Mouse (Mus musculus) erythroblast, embryonic 14.5 days (primary cell): Measurements from ENCODE around the gene Zwint. TPM values are rescaled to one million over a fixed set of nuclear protein-coding genes. Genes with fewer than 3 reads are reported as not detected.

ENCODE experiments used
- H3K27me3 ChIP-seq: 2 replicates; pipeline ENCODE4 v1.6.1; 2012; ENCODE audit warnings: inconsistent platforms; ENCODE audit not compliant: control insufficient read depth
- H3K36me3 ChIP-seq: 2 replicates; pipeline ENCODE4 v1.6.1; 2012; ENCODE audit warnings: mild to moderate bottlenecking, inconsistent platforms; ENCODE audit not compliant: control insufficient read depth
- H3K4me1 ChIP-seq: 2 replicates; pipeline ENCODE4 v1.6.1; 2012; ENCODE audit warnings: inconsistent platforms; ENCODE audit not compliant: control insufficient read depth
- H3K4me3 ChIP-seq: replicated peaks from 2 replicates; pipeline ENCODE3; 2012; ENCODE audit warnings: moderate library complexity, mild to moderate bottlenecking, inconsistent platforms
- H3K9me3 ChIP-seq: 2 replicates; pipeline ENCODE4 v1.6.1; 2012; ENCODE audit warnings: low read length, inconsistent platforms, mixed read lengths; ENCODE audit not compliant: control insufficient read depth
- GATA1 ChIP-seq: IDR thresholded peaks from 2 replicates; pipeline ENCODE4 v1.6.1; 2012; ENCODE audit warnings: low read length, inconsistent platforms, mixed read lengths
- TAL1 ChIP-seq: IDR thresholded peaks from 3 replicates; pipeline ENCODE4 v1.6.1; 2012; ENCODE audit warnings: low read length, inconsistent platforms, mixed read lengths
- polyA plus RNA-seq: library from polyadenylated mRNA; stranded (reverse); fragments of >175 nt; gene quantifications from 2 replicates; pipeline ENCODE4 v1.2.3, GENCODE M21; 2012

Zwint gene
- 2.0 and 2.2 TPM in 2 replicates for polyA plus RNA-seq

DNA sequence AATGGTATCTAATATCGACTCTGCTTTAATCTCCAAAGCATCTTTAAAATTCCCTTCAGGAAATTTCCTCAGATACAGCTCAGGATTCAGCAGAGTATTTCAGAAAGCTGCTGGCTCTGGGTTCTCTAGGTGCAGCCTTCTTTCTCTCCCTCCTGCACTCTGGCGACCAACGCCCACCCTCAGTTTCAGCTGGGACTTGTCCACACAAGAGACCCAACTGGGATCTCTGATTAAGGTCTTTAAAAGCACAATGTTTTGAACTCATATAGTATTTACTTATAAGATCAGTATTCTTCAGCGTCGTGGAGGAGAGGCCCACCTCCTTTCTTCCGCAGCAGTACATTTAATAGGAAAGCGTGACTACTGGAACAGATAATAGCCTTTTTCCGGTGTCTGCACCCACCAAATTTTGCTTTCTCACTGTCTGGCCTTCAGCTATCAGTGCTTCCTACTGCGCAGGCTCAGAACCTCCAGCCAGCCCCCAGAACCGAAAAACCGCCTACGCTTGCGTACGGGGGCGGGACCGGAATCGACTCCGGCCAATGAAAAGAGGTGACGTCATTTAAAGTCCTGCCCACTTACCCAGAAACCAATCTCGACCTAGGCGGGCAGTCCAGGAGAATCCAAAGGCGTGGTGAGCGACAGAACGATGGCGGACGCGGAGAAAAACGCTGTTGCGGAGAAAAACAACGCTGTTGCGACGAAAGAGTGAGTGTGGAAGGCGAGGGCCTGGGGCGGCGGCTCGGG, at the start of gene Zwint:
Zwint (plus strand) TSS at position 576 of the 747 bp plus-strand sequence.
- Histone ChIP-seq H3K4me1 (peaks cover 28% of the 10 kb centered on the region), H3K9me3 (no peaks in the 10 kb centered on the region), H3K36me3 (peaks cover 38% of the 10 kb centered on the region), H3K27me3 (no peaks in the 10 kb centered on the region; the same call in 1 of the 2 replicates), H3K4me3 (peak within 1 kb of the TSS; percentile 92)
- TF ChIP-seq TAL1 (no peak), GATA1 (peak; percentile 47)

DNA sequence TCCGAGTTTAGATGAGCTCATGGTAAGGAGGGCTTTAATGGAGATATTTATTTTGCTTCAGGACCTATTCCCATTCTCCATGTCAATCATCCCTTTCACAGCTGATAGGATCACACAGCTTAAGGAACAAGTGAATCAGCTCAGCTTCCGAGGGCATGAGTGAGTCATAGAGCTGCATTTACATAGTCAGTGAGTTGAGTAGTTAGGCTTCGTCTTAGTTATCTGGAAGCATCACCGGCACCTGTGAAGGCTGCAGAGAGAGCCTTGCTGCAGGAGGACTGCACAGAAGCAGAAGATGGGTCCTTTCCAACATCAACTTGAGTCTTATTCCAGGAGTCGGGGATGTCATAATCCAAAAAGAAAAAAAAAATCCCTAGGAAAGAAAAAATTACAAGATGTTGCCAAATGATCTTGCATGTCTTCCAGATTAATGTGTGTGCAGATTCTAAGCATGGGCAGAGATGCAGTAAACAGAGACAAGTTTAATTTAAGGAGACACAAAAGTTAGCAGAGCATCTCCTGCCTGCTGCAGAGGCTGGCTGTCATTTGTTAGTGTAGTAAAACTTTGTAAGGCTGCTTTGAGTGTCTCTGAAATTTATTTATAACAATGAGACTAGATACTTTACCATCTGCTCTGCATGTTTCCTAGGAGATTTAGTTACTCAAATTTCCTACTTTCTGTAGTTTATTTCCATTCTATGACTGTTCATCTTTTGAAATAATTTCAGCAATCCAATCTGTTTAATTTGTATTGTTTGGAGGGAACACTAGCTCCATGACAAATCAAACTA, 41.3 kb upstream of the Zwint start:
- Histone ChIP-seq H3K4me1 (no peaks in the 10 kb centered on the region), H3K36me3 (no peaks in the 10 kb centered on the region), H3K4me3 (no peak overlapping the region), H3K27me3 (no peaks in the 10 kb centered on the region), H3K9me3 (peaks cover 3% of the 10 kb centered on the region)
- TF ChIP-seq TAL1 (no peak), GATA1 (no peak)

DNA sequence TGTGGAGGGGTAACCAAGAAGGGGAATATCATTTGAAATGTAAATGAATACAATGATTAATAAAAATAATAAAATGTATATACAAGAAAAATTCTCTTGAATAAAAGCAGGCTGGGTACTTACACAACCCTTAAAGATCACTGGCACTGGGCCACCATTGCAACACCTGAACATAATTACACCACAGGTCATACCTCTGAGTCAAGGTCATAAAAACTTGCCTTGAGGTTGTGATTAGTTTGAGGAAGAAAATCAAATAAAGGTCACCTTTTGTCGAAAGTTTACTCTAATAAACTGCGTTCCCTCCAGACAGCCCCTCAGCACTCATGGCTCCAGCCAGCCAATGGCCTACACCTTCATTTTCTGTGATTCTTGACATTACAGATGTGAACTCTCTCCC, 38.5 kb upstream of the Zwint start:
- Histone ChIP-seq H3K4me1 (no peaks in the 10 kb centered on the region), H3K36me3 (no peaks in the 10 kb centered on the region), H3K9me3 (peaks cover 3% of the 10 kb centered on the region), H3K27me3 (no peaks in the 10 kb centered on the region), H3K4me3 (no peak overlapping the region)
- TF ChIP-seq TAL1: no peak

DNA sequence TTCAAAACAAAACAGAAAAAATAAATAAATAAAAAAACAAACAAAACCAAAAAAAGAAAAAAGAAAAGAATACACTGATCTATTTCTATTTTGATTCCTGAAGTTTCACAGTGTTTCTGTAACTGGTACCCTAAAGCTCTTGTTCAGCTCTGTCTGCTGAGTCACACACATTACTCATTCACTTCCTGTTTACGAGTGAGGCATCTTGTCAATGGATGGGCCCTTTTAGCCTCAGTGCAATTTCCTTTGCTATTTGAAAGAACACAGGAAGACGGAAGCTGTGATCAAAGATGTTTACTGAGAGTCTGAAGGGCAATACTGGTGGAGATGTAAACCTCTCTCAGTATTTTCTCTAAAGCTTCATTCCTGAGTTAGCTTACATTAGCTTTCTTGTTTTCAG, 34.1 kb upstream of the Zwint start:
- Histone ChIP-seq H3K36me3 (no peaks in the 10 kb centered on the region), H3K9me3 (peaks cover under 1% of the 10 kb centered on the region)
- TF ChIP-seq GATA1 (no peak), TAL1 (no peak)

GRCm38 (mm10) chr10:72623561-72623960, 31.1 kb upstream of the Zwint start:
- Histone ChIP-seq H3K4me3 (no peak overlapping the region), H3K4me1 (no peaks in the 10 kb centered on the region), H3K9me3 (no peaks in the 10 kb centered on the region), H3K36me3 (no peaks in the 10 kb centered on the region), H3K27me3 (no peaks in the 10 kb centered on the region)
- TF ChIP-seq TAL1 (no peak), GATA1 (no peak)

More for the DNA sequence above, 34.1 kb upstream of the Zwint start:
- Histone ChIP-seq H3K4me1 (no peaks in the 10 kb centered on the region), H3K4me3 (no peak overlapping the region), H3K27me3 (no peaks in the 10 kb centered on the region)

- Histone ChIP-seq H3K36me3 (no peaks in the 10 kb centered on the region), H3K4me1 (no peaks in the 10 kb centered on the region), H3K4me3 (no peak overlapping the region), H3K27me3 (no peaks in the 10 kb centered on the region), H3K9me3 (no peaks in the 10 kb centered on the region)
- no peak for TF ChIP-seq GATA1
- no peak for TF ChIP-seq TAL1
These were observed 20.5 kb upstream of the Zwint start for GRCm38 (mm10) chr10:72634125-72634524.

GRCm38 (mm10) chr10:72650867-72651266, 3.8 kb upstream of the Zwint start:
- H3K9me3 ChIP-seq: no peaks in the 10 kb centered on the region
- peaks cover 2% of the 10 kb centered on the region for H3K36me3 ChIP-seq
- no peak overlapping the region for H3K4me3 ChIP-seq
- TF ChIP-seq GATA1: no peak
- TF ChIP-seq TAL1: no peak
- H3K27me3 ChIP-seq: peaks cover 2% of the 10 kb centered on the region; the same call in 1 of the 2 replicates
- H3K4me1 ChIP-seq: peaks cover 15% of the 10 kb centered on the region

DNA sequence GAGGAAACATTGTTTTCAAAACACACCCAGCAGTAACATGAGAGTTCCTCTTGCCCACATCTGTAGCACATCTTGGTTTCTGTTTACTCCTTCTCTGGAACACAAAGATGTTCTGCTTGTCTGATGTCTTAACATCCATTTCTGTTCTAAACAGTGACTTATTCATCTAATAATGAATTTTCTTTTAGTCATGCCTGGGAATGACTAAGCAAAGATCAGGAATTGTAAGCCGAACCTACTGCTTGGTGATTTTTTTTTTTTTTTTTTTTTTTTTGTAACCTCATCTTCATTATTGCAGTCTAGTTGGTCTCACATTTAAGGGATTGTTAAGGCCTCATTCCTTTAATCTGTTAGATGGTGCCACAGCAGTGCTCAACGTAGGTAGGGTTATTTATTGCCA, 848 bp upstream of the Zwint start:
- Histone ChIP-seq H3K36me3 (peaks cover 31% of the 10 kb centered on the region), H3K9me3 (no peaks in the 10 kb centered on the region), H3K4me1 (peaks cover 26% of the 10 kb centered on the region), H3K27me3 (no peaks in the 10 kb centered on the region; the same call in 1 of the 2 replicates), H3K4me3 (peak overlapping the region; percentile 92)
- TF ChIP-seq TAL1 (no peak), GATA1 (no peak)

GRCm38 (mm10) chr10:72655017-72655509, 418 bp downstream of the Zwint start:
- Histone ChIP-seq H3K27me3 (no peaks in the 10 kb centered on the region; the same call in 1 of the 2 replicates), H3K9me3 (no peaks in the 10 kb centered on the region), H3K4me1 (peaks cover 28% of the 10 kb centered on the region), H3K36me3 (peaks cover 42% of the 10 kb centered on the region), H3K4me3 (peak overlapping the region; percentile 92)
- TF ChIP-seq TAL1 (no peak), GATA1 (no peak)
